Mouse (Mus musculus) kidney, adult 2 months (tissue): Measurements from ENCODE around the gene Gars. TPM values are rescaled to one million over a fixed set of nuclear protein-coding genes. Genes with fewer than 3 reads are reported as not detected.

Source experiments
- DNase-seq: peaks from one replicate; pipeline ENCODE4 v3.0.0; 2021
- H3K27ac ChIP-seq: fragments of 200-500 bp; 2 replicates; pipeline ENCODE4 v1.5.1; 2012; ENCODE audit warnings: low read depth, low read length, control low read depth, inconsistent platforms; ENCODE audit not compliant: insufficient read depth
- H3K27me3 ChIP-seq: fragments of 200-500 bp; replicated peaks from 2 replicates; pipeline ENCODE4 v1.6.1; 2012; ENCODE audit warnings: mild to moderate bottlenecking, moderate library complexity, low read length, inconsistent platforms; ENCODE audit not compliant: control insufficient read depth, insufficient read depth
- H3K36me3 ChIP-seq: fragments of 200-500 bp; 2 replicates; pipeline ENCODE4 v1.6.1; 2012; ENCODE audit warnings: mild to moderate bottlenecking, moderate library complexity, low read length, inconsistent platforms; ENCODE audit not compliant: control insufficient read depth, insufficient read depth
- H3K4me1 ChIP-seq: fragments of 200-500 bp; 2 replicates; pipeline ENCODE4 v1.6.1; 2011; ENCODE audit warnings: low read length; ENCODE audit not compliant: control insufficient read depth, insufficient read depth
- H3K4me3 ChIP-seq: fragments of 200-500 bp; 2 replicates; pipeline ENCODE4 v1.5.1; 2011; ENCODE audit warnings: mild to moderate bottlenecking, low read depth, low read length, control low read depth; ENCODE audit not compliant: insufficient read depth
- CTCF ChIP-seq: fragments of 200-500 bp; conservative IDR thresholded peaks from 2 replicates; pipeline ENCODE4 v1.5.1; 2011; ENCODE audit warnings: low read depth, mild to moderate bottlenecking, control low read depth, low read length, moderate library complexity, mixed read lengths; ENCODE audit not compliant: insufficient read depth, insufficient read length
- POLR2A ChIP-seq: fragments of 200-500 bp; IDR thresholded peaks from one replicate; pipeline ENCODE4 v1.6.1; 2011; ENCODE audit warnings: low read depth, low read length, control low read depth
- WGBS: fragments of 180-500 bp; shearing (Covaris S2); methylation state at CpG from one replicate; pipeline ENCODE4 v1.1.7; 2018; 5-methylcytosine and 5-hydroxymethylcytosine counted together
- polyA plus RNA-seq: library from polyadenylated mRNA; depleted of rRNA; stranded (reverse); fragments of >200 nt; gene quantifications from 2 replicates; pipeline ENCODE4 v1.2.3, GENCODE M21; 2012

Gene Gars
- polyA plus RNA-seq, 1 experiment, result 35.9 TPM

GRCm38 (mm10) chr6:55093431-55094146, 55.8 kb downstream of the Gars start:
- no peak for DNase-seq
- Histone ChIP-seq H3K4me3 (no peak overlapping the region), H3K4me1 (0 out of 2 replicates have a peak, but pooled peaks cover 3% of the 10 kb centered on the region), H3K36me3 (no peaks in the 10 kb centered on the region), H3K27me3 (no peaks in the 10 kb centered on the region), H3K27ac (no peak overlapping the region)
- TF ChIP-seq CTCF (no peak), POLR2A (no peak)
- WGBS, result 30% methylated on average over 6 of the region's 6 CpGs

- Histone ChIP-seq H3K36me3 (no peaks in the 10 kb centered on the region), H3K4me3 (no peak overlapping the region), H3K27me3 (no peaks in the 10 kb centered on the region), H3K4me1 (no peaks in the 10 kb centered on the region), H3K27ac (no peak overlapping the region)
- TF ChIP-seq CTCF (no peak), POLR2A (no peak)
- DNase-seq, result no peak
- WGBS, result 73% methylated on average over 5 of the region's 5 CpGs
Observed at GRCm38 (mm10) chr6:55098030-55098429, 60.2 kb downstream of the Gars start.

- no peaks in the 10 kb centered on the region for H3K4me1 ChIP-seq
- H3K27ac ChIP-seq, result no peak overlapping the region
- TF ChIP-seq POLR2A, result no peak
- TF ChIP-seq CTCF, result no peak
- WGBS, result 69% methylated on average over 5 of the region's 5 CpGs
- DNase-seq, result no peak
- H3K4me3 ChIP-seq, result no peak overlapping the region
- H3K27me3 ChIP-seq, result no peaks in the 10 kb centered on the region
- no peaks in the 10 kb centered on the region for H3K36me3 ChIP-seq
Observed at GRCm38 (mm10) chr6:55098603-55099002, 60.8 kb downstream of the Gars start.

- Histone ChIP-seq H3K36me3 (no peaks in the 10 kb centered on the region), H3K4me3 (no peak overlapping the region), H3K4me1 (no peaks in the 10 kb centered on the region), H3K27me3 (no peaks in the 10 kb centered on the region), H3K27ac (no peak overlapping the region)
- DNase-seq, result peak; percentile 44
- TF ChIP-seq CTCF (no peak), POLR2A (no peak)
- 12% methylated on average over 7 of the region's 7 CpGs for WGBS
Observed at GRCm38 (mm10) chr6:55108358-55108757, 70.6 kb downstream of the Gars start.

GRCm38 (mm10) chr6:55117325-55118109, 79.7 kb downstream of the Gars start:
- Histone ChIP-seq H3K4me1 (0 out of 2 replicates have a peak, but pooled peaks cover 2% of the 10 kb centered on the region), H3K27me3 (no peaks in the 10 kb centered on the region), H3K4me3 (peak overlapping the region; percentile 28), H3K27ac (no peak overlapping the region), H3K36me3 (no peaks in the 10 kb centered on the region)
- peak; percentile 40 for DNase-seq
- WGBS, result 1% methylated on average over 68 of the region's 68 CpGs
- TF ChIP-seq POLR2A (no peak), CTCF (no peak)

GRCm38 (mm10) chr6:55123056-55123455, 85.2 kb downstream of the Gars start:
- no peaks in the 10 kb centered on the region for H3K36me3 ChIP-seq
- no peak for DNase-seq
- WGBS, result 32% methylated on average over 4 of the region's 4 CpGs
- 0 out of 2 replicates have a peak, but pooled peaks cover under 1% of the 10 kb centered on the region for H3K4me1 ChIP-seq
- no peak overlapping the region for H3K27ac ChIP-seq
- H3K4me3 ChIP-seq, result no peak overlapping the region
- H3K27me3 ChIP-seq, result no peaks in the 10 kb centered on the region
- no peak for TF ChIP-seq POLR2A
- TF ChIP-seq CTCF, result no peak

- H3K27me3 ChIP-seq, result no peaks in the 10 kb centered on the region
- no peaks in the 10 kb centered on the region for H3K4me1 ChIP-seq
- 83% methylated on average over 5 of the region's 5 CpGs for WGBS
- H3K4me3 ChIP-seq, result no peak overlapping the region
- no peaks in the 10 kb centered on the region for H3K36me3 ChIP-seq
- no peak for DNase-seq
- TF ChIP-seq CTCF, result no peak
- TF ChIP-seq POLR2A, result no peak
- no peak overlapping the region for H3K27ac ChIP-seq
Observed at GRCm38 (mm10) chr6:55126576-55126975, 88.8 kb downstream of the Gars start.
